Mouse (Mus musculus) cerebellum, adult 2 months (tissue): ENCODE measurements at regions not wholly inside any gene's neighbourhood (a gene's known extent, or its start where the extent isn't known, plus 50 kb on each side); places are given as distances from the start of the nearest gene placed in this dataset.

Source experiments
- CTCF ChIP-seq: fragments of 200-500 bp; IDR thresholded peaks from 2 replicates; pipeline ENCODE4 v1.5.1; 2011; ENCODE audit warnings: low read depth, mild to moderate bottlenecking, control low read depth, low read length, moderate library complexity, borderline replicate concordance; ENCODE audit not compliant: insufficient read depth
- POLR2A ChIP-seq: fragments of 200-500 bp; IDR thresholded peaks from 2 replicates; pipeline ENCODE4 v1.6.1; 2011; ENCODE audit warnings: low read length, control low read depth, borderline replicate concordance; ENCODE audit not compliant: insufficient read depth

GRCm38 (mm10) chr5:39143648-39144047, 267.0 kb upstream of the Clnk start:
- TF ChIP-seq CTCF (no peak), POLR2A (no peak)
